ENCODE assay signal across 17 mouse cellular contexts in genomic region chr7:7144215-7144614, GRCm38 (mm10).
"Had no signal": no experiment of that assay in that cellular context is flagged by ENCODE, and none has a peak within 500 bp of the region (broad histone marks: within the 10 kb centered on the region; RNA-seq: fewer than 3 reads in every experiment).

No protein-coding gene starts in this region.

- DNase-seq: retina, postnatal 1 day; right cerebral cortex, adult 18-20 months; right cerebral cortex, postnatal 14 days; right cerebral cortex, postnatal 25 days; right cerebral cortex, postnatal 4 days; spleen, adult 18-20 months; thymus, adult 18-20 months; thymus, adult 2 months; thymus, postnatal 14 days; thymus, postnatal 25 days; thymus, postnatal 36 days; thymus, postnatal 4 days had no signal

- H3K9ac ChIP-seq: neural tube, embryonic 12.5 days; neural tube, embryonic 13.5 days; neural tube, embryonic 15.5 days; stomach, embryonic 15.5 days had no signal

- H3K27ac ChIP-seq: neural tube, embryonic 12.5 days; neural tube, embryonic 13.5 days; neural tube, embryonic 15.5 days; stomach, embryonic 15.5 days; stomach, postnatal 0 days had no signal

- H3K4me3 ChIP-seq: neural tube, embryonic 12.5 days; neural tube, embryonic 13.5 days; neural tube, embryonic 15.5 days; stomach, embryonic 15.5 days had no signal

- H3K9me3 ChIP-seq: stomach, embryonic 15.5 days had no signal

- H3K27me3 ChIP-seq: neural tube, embryonic 12.5 days; neural tube, embryonic 13.5 days; neural tube, embryonic 15.5 days; stomach, embryonic 15.5 days had no signal

- H3K4me2 ChIP-seq: neural tube, embryonic 12.5 days; neural tube, embryonic 13.5 days; neural tube, embryonic 15.5 days; stomach, embryonic 15.5 days had no signal

- H3K4me1 ChIP-seq: neural tube, embryonic 12.5 days; neural tube, embryonic 13.5 days; neural tube, embryonic 15.5 days; stomach, embryonic 15.5 days had no signal

- H3K36me3 ChIP-seq: neural tube, embryonic 12.5 days; neural tube, embryonic 13.5 days; neural tube, embryonic 15.5 days; stomach, embryonic 15.5 days had no signal
